Mouse (Mus musculus): ENCODE results near the gene Adgrf2. TPM values are rescaled to one million over a fixed set of nuclear protein-coding genes. Genes with fewer than 3 reads are reported as not detected.
A peak's percentile ranks its signal among the peaks of the same experiment; 100 is the strongest.

Gene Adgrf2
- total and polyA plus RNA-seq, 2 experiments = 0.09 to 0.28 TPM

DNA sequence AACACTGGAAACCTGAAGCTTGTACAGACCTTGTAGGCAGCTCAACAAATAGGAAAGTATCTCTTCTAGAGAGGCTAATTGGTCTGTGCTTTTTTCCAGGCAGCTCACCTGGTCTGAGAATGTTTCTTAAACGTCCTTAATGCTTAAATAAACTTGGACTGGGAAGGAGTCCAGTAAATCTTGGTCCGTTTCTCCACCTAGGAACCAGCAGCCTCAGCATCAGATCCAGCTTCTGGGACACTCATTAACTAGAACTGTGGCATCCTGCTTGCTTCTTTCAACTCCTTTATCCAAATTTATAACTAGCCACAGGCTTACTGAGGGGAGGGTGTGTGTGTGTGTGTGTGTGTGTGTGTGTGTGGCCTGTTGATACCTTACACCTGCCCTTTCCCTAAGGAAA is 11.8 kb upstream of the Adgrf2 start:
- Histone ChIP-seq H3K27ac (replicated peaks; ENCODE audit: insufficient read depth, low read depth, low read length) (no peak overlapping the region), H3K27me3 (ENCODE audit: control insufficient read depth, insufficient read depth, low read length) (0 out of 2 replicates have a peak, but pooled peaks cover 4% of the 10 kb centered on the region), H3K4me3 (ENCODE audit: insufficient read depth, low read depth, low read length) (no peak overlapping the region), H3K4me1 (ENCODE audit: control insufficient read depth, insufficient read depth, low read length) (peaks cover 13% of the 10 kb centered on the region), H3K79me2 (ENCODE audit: control insufficient read depth, insufficient read depth, low read length) (no peaks in the 10 kb centered on the region), H3K36me3 (ENCODE audit: control insufficient read depth, insufficient read depth, low read length) (no peaks in the 10 kb centered on the region), H3K9ac (ENCODE audit: low read depth, low read length) (no peak overlapping the region)
- DNase-seq (ENCODE audit: extremely low read depth, low read depth, low spot score) = peak; percentile 96
- TF ChIP-seq CTCF (IDR thresholded peaks at IDR 0.05; ENCODE audit: low read depth, low read length) = no peak
- TF ChIP-seq POLR2A (IDR thresholded peaks at IDR 0.05; ENCODE audit: extremely low read depth, insufficient read depth, low read length) = no peak
- WGBS = 17% methylated on average over 2 of the region's 2 CpGs

DNA sequence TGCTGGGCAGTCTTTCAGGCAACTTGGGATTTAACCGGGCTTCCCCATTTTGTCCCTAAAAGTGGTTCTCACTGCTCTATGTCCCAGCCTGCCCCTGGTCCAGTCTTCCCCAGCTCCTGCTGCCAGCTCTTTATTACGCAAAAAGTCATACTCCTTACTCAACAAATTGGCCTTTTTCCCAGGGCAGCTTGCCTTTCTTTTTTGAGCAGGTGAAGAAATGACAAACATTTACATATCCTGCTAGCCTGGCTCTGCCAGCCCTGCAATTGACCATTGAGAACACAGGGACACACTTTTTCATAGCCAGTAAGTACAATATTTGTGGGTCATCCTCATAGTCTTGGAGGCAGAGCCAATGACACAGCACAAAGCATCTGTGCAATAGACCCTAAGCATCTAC is 10.2 kb upstream of the Adgrf2 start:
- Histone ChIP-seq H3K4me3 (ENCODE audit: insufficient read depth, low read depth, low read length) (no peak overlapping the region), H3K4me1 (ENCODE audit: control insufficient read depth, insufficient read depth, low read length) (peaks cover 13% of the 10 kb centered on the region), H3K9ac (ENCODE audit: low read depth, low read length) (no peak overlapping the region), H3K36me3 (ENCODE audit: control insufficient read depth, insufficient read depth, low read length) (no peaks in the 10 kb centered on the region), H3K27ac (replicated peaks; ENCODE audit: insufficient read depth, low read depth, low read length) (no peak overlapping the region), H3K79me2 (ENCODE audit: control insufficient read depth, insufficient read depth, low read length) (no peaks in the 10 kb centered on the region), H3K27me3 (ENCODE audit: control insufficient read depth, insufficient read depth, low read length) (0 out of 2 replicates have a peak, but pooled peaks cover 4% of the 10 kb centered on the region)
- TF ChIP-seq POLR2A (IDR thresholded peaks at IDR 0.05; ENCODE audit: extremely low read depth, insufficient read depth, low read length) (no peak), CTCF (IDR thresholded peaks at IDR 0.05; ENCODE audit: low read depth, low read length) (no peak)
- 20% methylated on average over 2 of the region's 2 CpGs for WGBS
- peak; percentile 96 for DNase-seq (ENCODE audit: extremely low read depth, low read depth, low spot score)

DNA sequence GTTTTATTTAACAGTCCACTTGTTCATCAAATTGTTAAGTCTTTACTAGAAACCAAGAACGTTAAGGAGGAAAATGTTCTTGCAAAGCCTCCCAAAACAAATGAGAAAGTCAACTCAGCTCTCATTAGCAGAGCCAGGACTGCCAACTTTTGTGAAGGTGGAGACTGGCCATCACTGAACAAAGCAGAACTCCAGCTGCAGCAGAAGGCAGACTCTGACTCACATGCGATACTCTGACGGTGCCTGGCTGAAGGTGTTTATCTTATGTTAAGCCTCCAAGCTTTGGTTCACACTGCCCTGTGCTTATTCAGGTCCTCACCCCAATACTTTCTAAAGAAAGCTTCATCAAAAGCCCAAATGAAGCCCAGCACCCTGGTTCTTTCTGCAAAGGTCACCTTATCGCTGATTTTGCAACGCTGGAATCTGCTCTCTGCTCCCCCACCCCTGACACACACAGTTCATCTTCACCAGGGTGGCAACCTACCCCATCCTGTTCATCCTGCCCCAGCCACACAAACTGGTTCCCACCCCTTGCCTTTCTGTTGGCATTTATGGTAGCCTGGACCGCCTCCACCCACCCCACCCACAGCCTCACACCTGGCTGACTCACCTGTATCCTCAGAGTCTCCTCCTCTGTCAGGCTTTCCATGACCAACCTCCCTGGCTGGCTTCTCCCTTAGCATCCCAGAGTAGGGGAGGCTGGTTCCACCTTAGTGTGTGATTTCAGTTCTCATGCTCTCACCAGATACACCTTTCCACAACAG is 3.9 kb upstream of the Adgrf2 start:
- H3K4me1 ChIP-seq (ENCODE audit: control insufficient read depth, insufficient read depth, low read length) = no peaks in the 10 kb centered on the region
- no peak for DNase-seq (ENCODE audit: extremely low read depth, low read depth, low spot score)
- no peak overlapping the region for H3K27ac ChIP-seq (replicated peaks; ENCODE audit: insufficient read depth, low read depth, low read length)
- TF ChIP-seq CTCF (IDR thresholded peaks at IDR 0.05; ENCODE audit: low read depth, low read length) = no peak
- no peak for TF ChIP-seq POLR2A (IDR thresholded peaks at IDR 0.05; ENCODE audit: extremely low read depth, insufficient read depth, low read length)
- no peaks in the 10 kb centered on the region for H3K79me2 ChIP-seq (ENCODE audit: control insufficient read depth, insufficient read depth, low read length)
- peaks cover 7% of the 10 kb centered on the region; the same call in 1 of the 2 replicates for H3K27me3 ChIP-seq (ENCODE audit: control insufficient read depth, insufficient read depth, low read length)
- H3K36me3 ChIP-seq (ENCODE audit: control insufficient read depth, insufficient read depth, low read length) = no peaks in the 10 kb centered on the region
- 77% methylated on average over 6 of the region's 6 CpGs for WGBS
- no peak overlapping the region for H3K9ac ChIP-seq (ENCODE audit: low read depth, low read length)
- no peak overlapping the region for H3K4me3 ChIP-seq (ENCODE audit: insufficient read depth, low read depth, low read length)

DNA sequence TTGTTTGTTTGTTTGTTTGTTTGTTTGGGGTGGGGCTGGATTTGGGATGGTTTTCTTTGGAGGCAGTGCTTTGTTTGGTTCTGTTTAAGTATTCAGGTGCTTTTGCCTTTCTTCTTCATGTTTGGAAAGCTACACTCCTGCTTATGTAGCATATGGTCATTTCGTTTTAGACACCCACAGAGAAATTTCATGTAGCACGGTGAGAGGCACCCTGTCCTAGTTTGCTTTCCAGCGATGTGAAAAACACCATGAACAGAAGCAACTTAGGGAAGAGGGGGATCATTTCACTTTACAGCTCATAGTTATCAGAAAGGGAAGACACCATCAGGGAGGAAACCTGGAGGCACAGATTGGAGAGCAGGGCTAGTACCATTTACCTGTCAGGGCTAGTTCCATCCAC is 844 bp upstream of the Adgrf2 start:
- Histone ChIP-seq H3K79me2 (ENCODE audit: control insufficient read depth, insufficient read depth, low read length) (no peaks in the 10 kb centered on the region), H3K36me3 (ENCODE audit: control insufficient read depth, insufficient read depth, low read length) (no peaks in the 10 kb centered on the region), H3K4me1 (ENCODE audit: control insufficient read depth, insufficient read depth, low read length) (no peaks in the 10 kb centered on the region), H3K27me3 (ENCODE audit: control insufficient read depth, insufficient read depth, low read length) (peaks cover 3% of the 10 kb centered on the region; the same call in 1 of the 2 replicates), H3K9ac (ENCODE audit: low read depth, low read length) (no peak overlapping the region), H3K27ac (replicated peaks; ENCODE audit: insufficient read depth, low read depth, low read length) (no peak overlapping the region), H3K4me3 (ENCODE audit: insufficient read depth, low read depth, low read length) (no peak overlapping the region)
- 90% methylated on average over 3 of the region's 3 CpGs for WGBS
- DNase-seq (ENCODE audit: extremely low read depth, low read depth, low spot score) = no peak
- TF ChIP-seq CTCF (IDR thresholded peaks at IDR 0.05; ENCODE audit: low read depth, low read length) (no peak), POLR2A (IDR thresholded peaks at IDR 0.05; ENCODE audit: extremely low read depth, insufficient read depth, low read length) (no peak)

DNA sequence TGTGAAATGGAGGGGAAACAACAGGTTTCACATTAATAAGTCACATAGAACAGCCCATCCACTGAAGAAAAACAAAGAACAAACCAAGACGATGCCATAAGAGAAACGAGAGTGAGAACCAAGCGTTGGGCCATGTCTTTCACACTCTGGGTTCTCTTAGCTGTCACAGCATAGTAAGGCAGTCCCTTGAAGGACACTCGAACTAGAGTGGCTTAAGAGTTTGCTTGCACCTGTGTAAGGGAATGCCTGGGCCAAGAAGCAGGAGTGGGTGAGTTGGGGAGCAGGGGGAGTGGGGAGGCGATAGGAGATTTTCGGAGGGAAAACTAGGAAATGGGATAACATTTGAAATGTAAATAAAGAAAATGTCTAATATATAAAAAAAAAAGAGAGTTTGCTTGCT is 3.2 kb downstream of the Adgrf2 start:
- WGBS = 89% methylated on average over 6 of the region's 6 CpGs
- TF ChIP-seq POLR2A (IDR thresholded peaks at IDR 0.05; ENCODE audit: extremely low read depth, insufficient read depth, low read length) (no peak), CTCF (IDR thresholded peaks at IDR 0.05; ENCODE audit: low read depth, low read length) (no peak)

DNA sequence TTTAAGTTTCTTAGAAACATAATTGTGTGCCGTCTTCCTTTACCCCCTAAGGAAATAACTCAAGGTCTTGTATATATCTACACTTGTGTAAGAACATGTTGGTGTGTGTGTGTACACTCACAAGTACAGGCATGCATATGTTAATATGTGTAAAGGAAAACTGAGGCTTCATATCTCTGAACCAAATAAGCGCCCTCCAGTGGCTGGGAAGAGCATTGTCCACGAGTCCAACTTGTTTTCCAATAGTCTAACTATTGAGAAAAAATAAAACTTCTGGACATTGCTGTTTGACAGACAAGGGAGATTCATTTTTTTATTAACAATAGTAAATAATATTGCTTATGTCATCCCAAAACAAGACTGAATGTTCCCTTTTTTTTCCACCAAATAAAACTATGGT is 24.8 kb downstream of the Adgrf2 start:
- H3K4me3 ChIP-seq (ENCODE audit: insufficient read depth, low read depth, low read length) = no peak overlapping the region
- DNase-seq (ENCODE audit: extremely low read depth, low read depth, low spot score) = peak; percentile 24
- H3K27ac ChIP-seq (replicated peaks; ENCODE audit: insufficient read depth, low read depth, low read length) = no peak overlapping the region
- no peaks in the 10 kb centered on the region for H3K36me3 ChIP-seq (ENCODE audit: control insufficient read depth, insufficient read depth, low read length)
- no peaks in the 10 kb centered on the region for H3K4me1 ChIP-seq (ENCODE audit: control insufficient read depth, insufficient read depth, low read length)
- no peaks in the 10 kb centered on the region for H3K27me3 ChIP-seq (ENCODE audit: control insufficient read depth, insufficient read depth, low read length)
- no peaks in the 10 kb centered on the region for H3K79me2 ChIP-seq (ENCODE audit: control insufficient read depth, insufficient read depth, low read length)
- WGBS = 49% methylated on average over 3 of the region's 3 CpGs
- peak; percentile 33 for TF ChIP-seq CTCF (IDR thresholded peaks at IDR 0.05; ENCODE audit: low read depth, low read length)
- no peak for TF ChIP-seq POLR2A (IDR thresholded peaks at IDR 0.05; ENCODE audit: extremely low read depth, insufficient read depth, low read length)
- no peak overlapping the region for H3K9ac ChIP-seq (ENCODE audit: low read depth, low read length)

More for the DNA sequence above, 3.2 kb downstream of the Adgrf2 start:
- Histone ChIP-seq H3K9ac (ENCODE audit: low read depth, low read length) (no peak overlapping the region), H3K27ac (replicated peaks; ENCODE audit: insufficient read depth, low read depth, low read length) (no peak overlapping the region), H3K36me3 (ENCODE audit: control insufficient read depth, insufficient read depth, low read length) (no peaks in the 10 kb centered on the region), H3K4me1 (ENCODE audit: control insufficient read depth, insufficient read depth, low read length) (no peaks in the 10 kb centered on the region), H3K4me3 (ENCODE audit: insufficient read depth, low read depth, low read length) (no peak overlapping the region), H3K27me3 (ENCODE audit: control insufficient read depth, insufficient read depth, low read length) (no peaks in the 10 kb centered on the region), H3K79me2 (ENCODE audit: control insufficient read depth, insufficient read depth, low read length) (no peaks in the 10 kb centered on the region)
- DNase-seq (ENCODE audit: extremely low read depth, low read depth, low spot score) = no peak

All from liver, adult 2 months (tissue).